Mouse (Mus musculus) leukemia stem cell, adult 10-12 weeks (primary cell): ENCODE measurements around the gene Gm3250. TPM values are rescaled to one million over a fixed set of nuclear protein-coding genes. Genes with fewer than 3 reads are reported as not detected.

Experiments used
- polyA plus RNA-seq: library from polyadenylated mRNA; stranded (reverse); fragments of >175 nt; gene quantifications from 2 replicates; pipeline ENCODE4 v1.2.3, GENCODE M21; 2012; ENCODE audit warnings: low replicate concordance

Gm3250 gene
- not detected in 2 replicates for polyA plus RNA-seq

DNA sequence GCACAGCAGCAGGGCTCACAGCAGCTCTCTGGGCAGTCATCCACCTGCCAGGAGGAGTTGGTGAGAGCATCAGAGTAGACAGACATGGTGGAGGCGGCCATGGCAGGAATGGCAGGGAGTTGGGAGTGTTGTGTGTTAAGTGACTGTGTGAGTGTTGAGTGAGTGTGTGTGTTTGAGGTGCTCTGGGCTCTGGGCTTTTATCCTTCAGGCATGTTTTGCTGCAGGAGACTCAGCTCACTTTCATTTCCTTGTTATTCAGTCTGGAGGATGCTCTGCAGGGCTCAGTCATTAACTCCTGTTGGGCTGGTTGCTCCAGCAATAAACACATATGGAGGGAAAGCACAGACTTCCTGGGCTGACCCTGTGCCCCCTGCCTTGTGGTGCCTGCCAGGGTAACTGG, at the start of gene Gm3250:
Gm3250 (minus strand) TSS at position 101 of the 400 bp plus-strand sequence.

DNA sequence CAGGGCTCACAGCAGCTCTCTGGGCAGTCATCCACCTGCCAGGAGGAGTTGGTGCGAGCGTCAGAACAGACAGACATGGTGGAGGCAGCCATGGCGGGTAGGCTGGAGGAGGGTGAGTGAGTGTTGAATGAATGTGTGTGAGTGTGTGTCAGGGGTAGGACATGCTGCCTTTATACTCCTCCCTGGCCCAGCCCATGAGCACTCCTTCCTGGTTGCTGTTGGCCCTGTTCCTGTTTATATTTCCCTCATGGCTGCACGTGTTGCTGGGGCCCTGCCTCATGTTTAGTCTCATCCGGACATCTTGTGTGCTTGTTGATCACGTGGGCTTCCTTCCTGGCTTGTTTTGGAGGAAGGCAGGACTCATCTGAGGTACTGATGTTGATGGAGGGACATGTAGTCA, 44.6 kb upstream of the Gm3250 start, which contains the start of gene Krtap10-4:
Krtap10-4 (minus strand) TSS at position 145 of the 400 bp plus-strand sequence.

DNA sequence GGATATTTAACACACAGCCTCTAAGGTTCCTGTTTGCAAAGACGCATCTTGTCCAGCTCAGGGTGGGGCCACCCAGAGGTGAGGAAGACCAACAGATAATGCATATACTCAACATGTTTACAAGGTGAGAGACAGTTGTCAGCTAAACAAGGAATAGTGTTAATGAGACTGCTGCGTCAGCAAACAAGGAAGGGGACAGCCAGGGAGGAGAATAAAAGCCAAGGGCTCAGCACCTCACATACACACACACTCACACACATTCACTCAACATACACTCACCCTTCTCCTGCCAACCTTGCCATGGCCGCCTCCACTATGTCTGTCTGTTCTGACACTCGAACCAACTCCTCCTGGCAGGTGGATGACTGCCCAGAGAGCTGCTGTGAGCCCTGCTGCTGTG, 32.0 kb upstream of the Gm3250 start, which contains the start of gene Gm2696:
Gm2696 (plus strand) TSS at position 301 of the 400 bp plus-strand sequence.

DNA sequence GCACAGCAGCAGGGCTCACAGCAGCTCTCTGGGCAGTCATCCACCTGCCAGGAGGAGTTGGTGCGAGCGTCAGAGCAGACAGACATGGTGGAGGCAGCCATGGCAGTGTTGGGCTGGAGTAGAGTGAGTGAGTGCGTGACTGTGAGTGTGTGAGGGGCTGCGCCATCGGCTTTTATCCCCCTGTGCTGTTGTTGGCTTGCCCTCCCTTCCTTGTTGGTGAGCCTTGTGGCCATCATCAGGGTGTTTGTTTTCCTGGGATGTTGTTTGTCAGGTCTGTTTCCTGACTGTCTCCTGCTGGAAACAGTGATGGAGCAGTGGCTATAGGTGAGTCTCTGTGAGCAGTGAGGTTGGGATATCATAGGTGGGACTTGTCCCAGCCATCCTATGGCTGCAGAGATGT, 29.4 kb upstream of the Gm3250 start, which contains the start of gene Gm9507:
Gm9507 (minus strand) TSS at position 101 of the 400 bp plus-strand sequence.

DNA sequence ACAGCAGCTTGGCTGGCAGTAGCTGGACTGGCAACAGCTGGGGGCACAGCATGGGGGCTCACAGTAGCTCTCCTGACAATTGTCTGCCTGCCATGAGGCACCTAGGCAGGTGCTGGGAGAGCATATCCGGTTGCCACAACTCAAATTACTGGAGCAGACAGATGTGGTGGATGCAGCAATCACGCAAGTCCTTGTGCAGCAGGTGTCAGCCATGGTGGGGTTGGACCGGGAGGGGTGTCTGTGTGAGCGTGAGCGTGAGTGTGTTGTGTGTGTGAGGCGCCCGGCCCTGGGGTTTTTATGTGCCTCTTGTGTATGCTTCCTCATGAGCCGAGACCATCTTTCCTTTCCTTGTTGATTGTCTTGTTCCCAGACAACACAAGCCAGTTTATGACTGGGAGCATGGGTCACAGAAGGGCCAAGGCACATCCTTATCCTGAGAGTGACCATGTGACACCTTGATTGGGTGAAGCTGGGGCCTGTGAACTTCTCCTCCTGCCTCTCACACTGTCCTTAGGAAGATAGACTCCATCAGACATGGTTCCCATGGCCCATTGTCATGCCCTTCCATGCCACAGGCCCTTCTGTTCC, 16.7 kb upstream of the Gm3250 start, which contains the start of gene Gm19668:
Gm19668 (minus strand) TSS at position 213 of the 588 bp plus-strand sequence.

DNA sequence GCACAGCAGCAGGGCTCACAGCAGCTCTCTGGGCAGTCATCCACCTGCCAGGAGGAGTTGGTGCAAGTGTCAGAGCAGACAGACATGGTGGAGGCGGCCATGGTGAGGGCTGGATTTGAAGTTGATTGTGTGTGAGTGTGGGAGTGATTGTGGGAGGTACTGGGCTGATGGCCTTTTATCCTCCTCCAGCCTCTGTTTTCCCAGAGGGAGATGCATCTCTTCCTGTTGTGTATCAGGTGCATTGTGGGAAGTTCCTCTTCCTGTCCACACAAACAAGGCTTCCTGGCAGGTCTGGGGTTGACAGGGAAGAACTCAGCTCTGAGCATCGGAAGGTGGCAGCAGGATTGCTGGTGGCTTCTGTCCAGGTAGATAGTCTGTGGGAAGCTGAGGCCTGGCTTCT, 12.6 kb upstream of the Gm3250 start, which contains the start of gene Gm9639:
Gm9639 (minus strand) TSS at position 101 of the 400 bp plus-strand sequence.

DNA sequence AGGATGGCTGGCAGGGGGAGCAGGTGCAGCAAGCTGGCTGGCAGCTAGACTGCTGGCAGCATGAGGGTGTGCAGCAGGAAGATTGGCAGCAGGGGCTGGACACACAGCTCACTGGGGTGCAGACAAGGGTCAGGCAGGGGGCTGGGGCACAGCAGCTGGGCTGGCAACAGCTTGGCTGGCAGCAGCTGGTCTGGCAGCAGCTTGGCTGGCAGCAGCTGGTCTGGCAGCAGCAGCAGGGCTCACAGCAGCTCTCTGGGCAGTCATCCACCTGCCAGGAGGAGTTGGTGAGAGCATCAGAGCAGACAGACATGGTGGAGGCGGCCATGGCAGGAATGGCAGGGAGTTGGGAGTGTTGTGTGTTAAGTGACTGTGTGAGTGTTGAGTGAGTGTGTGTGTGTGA, 5.5 kb upstream of the Gm3250 start, which contains the start of gene Gm7137:
Gm7137 (minus strand) TSS at position 325 of the 400 bp plus-strand sequence.

DNA sequence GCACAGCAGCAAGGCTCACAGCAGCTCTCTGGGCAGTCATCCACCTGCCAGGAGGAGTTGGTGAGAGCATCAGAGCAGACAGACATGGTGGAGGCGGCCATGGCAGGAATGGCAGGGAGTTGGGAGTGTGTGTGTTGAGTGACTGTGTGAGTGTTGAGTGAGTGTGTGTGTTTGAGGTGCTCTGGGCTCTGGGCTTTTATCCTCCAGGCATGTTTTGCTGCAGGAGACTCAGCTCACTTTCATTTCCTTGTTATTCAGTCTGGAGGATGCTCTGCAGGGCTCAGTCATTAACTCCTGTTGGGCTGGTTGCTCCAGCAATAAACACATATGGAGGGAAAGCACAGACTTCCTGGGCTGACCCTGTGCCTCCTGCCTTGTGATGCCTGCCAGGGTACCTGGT, 5.5 kb downstream of the Gm3250 start, which contains the start of gene Gm7138:
Gm7138 (minus strand) TSS at position 101 of the 400 bp plus-strand sequence.

DNA sequence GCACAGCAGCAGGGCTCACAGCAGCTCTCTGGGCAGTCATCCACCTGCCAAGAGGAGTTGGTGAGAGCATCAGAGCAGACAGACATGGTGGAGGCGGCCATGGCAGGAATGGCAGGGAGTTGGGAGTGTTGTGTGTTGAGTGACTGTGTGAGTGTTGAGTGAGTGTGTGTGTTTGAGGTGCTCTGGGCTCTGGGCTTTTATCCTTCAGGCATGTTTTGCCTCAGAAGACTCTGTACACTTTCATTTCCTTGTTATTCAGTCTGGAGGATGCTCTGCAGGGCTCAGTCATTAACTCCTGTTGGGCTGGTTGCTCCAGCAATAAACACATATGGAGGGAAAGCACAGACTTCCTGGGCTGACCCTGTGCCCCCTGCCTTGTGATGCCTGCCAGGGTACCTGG, 11.1 kb downstream of the Gm3250 start, which contains the start of gene Gm3238:
Gm3238 (minus strand) TSS at position 101 of the 400 bp plus-strand sequence.

DNA sequence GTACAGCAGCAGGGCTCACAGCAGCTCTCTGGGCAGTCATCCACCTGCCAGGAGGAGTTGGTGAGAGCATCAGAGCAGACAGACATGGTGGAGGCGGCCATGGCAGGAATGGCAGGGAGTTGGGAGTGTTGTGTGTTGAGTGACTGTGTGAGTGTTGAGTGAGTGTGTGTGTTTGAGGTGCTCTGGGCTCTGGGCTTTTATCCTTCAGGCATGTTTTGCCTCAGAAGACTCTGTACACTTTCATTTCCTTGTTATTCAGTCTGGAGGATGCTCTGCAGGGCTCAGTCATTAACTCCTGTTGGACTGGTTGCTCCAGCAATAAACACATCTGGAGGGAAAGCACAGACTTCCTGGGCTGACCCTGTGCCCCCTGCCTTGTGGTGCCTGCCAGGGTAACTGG, 22.8 kb downstream of the Gm3250 start, which contains the start of gene Gm3233:
Gm3233 (minus strand) TSS at position 101 of the 400 bp plus-strand sequence.

DNA sequence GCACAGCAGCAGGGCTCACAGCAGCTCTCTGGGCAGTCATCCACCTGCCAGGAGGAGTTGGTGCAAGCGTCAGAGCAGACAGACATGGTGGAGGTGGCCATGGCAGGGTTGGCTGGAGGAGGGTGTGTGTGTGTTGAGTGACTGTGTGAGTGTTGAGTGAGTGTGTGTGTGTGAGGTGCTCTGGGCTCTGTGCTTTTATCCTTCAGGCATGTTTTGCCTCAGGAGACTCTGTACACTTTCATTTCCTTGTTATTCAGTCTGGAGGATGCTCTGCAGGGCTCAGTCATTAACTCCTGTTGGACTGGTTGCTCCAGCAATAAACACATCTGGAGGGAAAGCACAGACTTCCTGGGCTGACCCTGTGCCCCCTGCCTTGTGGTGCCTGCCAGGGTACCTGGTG, 31.1 kb downstream of the Gm3250 start, which contains the start of gene Gm9736:
Gm9736 (minus strand) TSS at position 101 of the 400 bp plus-strand sequence.

DNA sequence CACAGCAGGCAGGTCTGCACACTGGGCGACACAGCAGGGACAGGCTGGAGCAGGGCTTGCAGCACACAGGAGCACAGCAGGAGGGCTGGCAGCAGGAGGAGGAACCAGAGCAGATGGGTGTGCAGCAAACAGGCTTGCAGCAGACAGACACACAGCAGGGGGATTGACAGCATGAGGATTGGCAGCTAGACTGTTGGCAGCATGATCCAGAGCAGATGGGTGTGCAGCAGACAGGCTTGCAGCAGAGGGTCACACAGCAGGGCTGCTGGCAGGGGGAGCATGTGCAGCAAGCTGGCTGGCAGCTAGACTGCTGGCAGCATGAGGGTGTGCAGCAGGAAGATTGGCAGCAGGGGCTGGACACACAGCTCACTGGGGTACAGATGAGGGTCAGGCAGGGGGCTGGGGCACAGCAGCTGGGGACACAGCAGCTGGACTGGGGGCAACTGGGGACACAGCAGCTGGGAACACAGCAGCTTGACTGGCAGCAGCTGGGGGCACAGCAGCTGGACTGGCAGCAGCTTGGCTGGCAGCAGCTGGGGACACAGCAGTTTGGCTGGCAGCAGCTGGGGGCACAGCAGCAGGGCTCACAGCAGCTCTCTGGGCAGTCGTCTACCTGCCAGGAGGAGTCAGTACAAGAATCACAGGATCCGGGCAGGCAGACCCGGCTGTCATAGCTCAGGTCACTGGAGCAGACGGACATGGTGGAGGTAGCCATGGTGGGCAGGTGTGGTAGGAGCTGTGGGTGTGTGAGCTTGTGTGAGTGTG, 40.2 kb downstream of the Gm3250 start, which contains the start of gene Gm18596:
Gm18596 (minus strand) TSS at position 715 of the 765 bp plus-strand sequence.

Other genes starting within 250 kb of the Gm3250 start
- 22.2 and 37.6 TPM in 2 replicates for gene Pttg1ip, start 200.8 kb downstream of the Gm3250 start, polyA plus RNA-seq
- 36.3 and 57.5 TPM in 2 replicates for gene Sumo3, start 176.4 kb downstream of the Gm3250 start, polyA plus RNA-seq
- not detected in 2 replicates for gene Gm49325, start 176.3 kb downstream of the Gm3250 start, polyA plus RNA-seq
- gene Ube2g2, start 160.3 kb downstream of the Gm3250 start, polyA plus RNA-seq, result 15.4 and 47.2 TPM in 2 replicates
- gene Tspear, start 96.0 kb downstream of the Gm3250 start, polyA plus RNA-seq, result 0.10 and 0.16 TPM in 2 replicates
- gene Gm19402, start 91.8 kb downstream of the Gm3250 start, polyA plus RNA-seq, result not detected in 2 replicates
- not detected in 2 replicates for gene Gm9508, start 85.3 kb downstream of the Gm3250 start, polyA plus RNA-seq
- not detected in 2 replicates for gene Gm10272, start 75.9 kb downstream of the Gm3250 start, polyA plus RNA-seq
- gene Gm10024, start 71.1 kb downstream of the Gm3250 start, polyA plus RNA-seq, result not detected in 2 replicates
- gene Gm10142, start 66.7 kb downstream of the Gm3250 start, polyA plus RNA-seq, result not detected in 2 replicates
- gene Krtap12-1, start 61.9 kb downstream of the Gm3250 start, polyA plus RNA-seq, result not detected in 2 replicates
- not detected in 2 replicates for gene Gm10100, start 56.1 kb downstream of the Gm3250 start, polyA plus RNA-seq
- gene Gm18596, start 39.9 kb downstream of the Gm3250 start, polyA plus RNA-seq, result 0.22 TPM in 1 of 2 replicates, not detected in the other
- not detected in 2 replicates for gene Gm9736, start 31.2 kb downstream of the Gm3250 start, polyA plus RNA-seq
- not detected in 2 replicates for gene Gm3233, start 22.9 kb downstream of the Gm3250 start, polyA plus RNA-seq
- 0.28 TPM in 1 of 2 replicates, not detected in the other for gene Gm3238, start 11.2 kb downstream of the Gm3250 start, polyA plus RNA-seq
- gene Gm7138, start 5.6 kb downstream of the Gm3250 start, polyA plus RNA-seq, result not detected in 2 replicates
- not detected in 2 replicates for gene Gm7137, start 5.7 kb upstream of the Gm3250 start, polyA plus RNA-seq
- gene Gm9639, start 12.5 kb upstream of the Gm3250 start, polyA plus RNA-seq, result not detected in 2 replicates
- not detected in 2 replicates for gene Gm19668, start 16.6 kb upstream of the Gm3250 start, polyA plus RNA-seq
- not detected in 2 replicates for gene Gm9507, start 29.3 kb upstream of the Gm3250 start, polyA plus RNA-seq
- not detected in 2 replicates for gene Gm2696, start 32.1 kb upstream of the Gm3250 start, polyA plus RNA-seq
- gene Krtap10-4, start 44.6 kb upstream of the Gm3250 start, polyA plus RNA-seq, result not detected in 2 replicates
- not detected in 2 replicates for gene Krtap10-10, start 53.4 kb upstream of the Gm3250 start, polyA plus RNA-seq
- not detected in 2 replicates for gene Gm36176, start 64.3 kb upstream of the Gm3250 start, polyA plus RNA-seq
- gene Gm10318, start 70.3 kb upstream of the Gm3250 start, polyA plus RNA-seq, result not detected in 2 replicates
- not detected in 2 replicates for gene Gm3285, start 79.4 kb upstream of the Gm3250 start, polyA plus RNA-seq
- gene Lrrc3, start 120.0 kb upstream of the Gm3250 start, polyA plus RNA-seq, result 0.09 and 0.15 TPM in 2 replicates
- gene Trpm2, start 188.0 kb upstream of the Gm3250 start, polyA plus RNA-seq, result 2.6 and 5.5 TPM in 2 replicates
- gene 1810043G02Rik, start 196.0 kb upstream of the Gm3250 start, polyA plus RNA-seq, result 16.9 and 22.6 TPM in 2 replicates
- 84.1 and 114 TPM in 2 replicates for gene Pfkl, start 227.5 kb upstream of the Gm3250 start, polyA plus RNA-seq